Mouse (Mus musculus) thymus, adult 2 months (tissue): ENCODE measurements around the gene Gcgr.

Experiments
- CTCF ChIP-seq: fragments of 200-500 bp; IDR thresholded peaks from 2 replicates; pipeline ENCODE4 v1.5.1; 2012; ENCODE audit warnings: mild to moderate bottlenecking, control low read depth, low read length, moderate library complexity, borderline replicate concordance; ENCODE audit not compliant: control insufficient read depth, poor library complexity, insufficient read depth; ENCODE audit errors: extremely low read depth
- POLR2A ChIP-seq: fragments of 200-500 bp; IDR thresholded peaks from 2 replicates; pipeline ENCODE4 v1.6.1; 2012; ENCODE audit warnings: mild to moderate bottlenecking, low read length, control low read depth, moderate library complexity; ENCODE audit not compliant: control insufficient read depth, poor library complexity, insufficient read depth; ENCODE audit errors: extremely low read depth

- TF ChIP-seq CTCF (no peak), POLR2A (no peak)
Measured at GRCm38 (mm10) chr11:120498226-120498625, 32.3 kb upstream of the Gcgr start.
